Mouse (Mus musculus) MEL (cell line): ENCODE measurements around the gene Coro1b. TPM values are rescaled to one million over a fixed set of nuclear protein-coding genes. Genes with fewer than 3 reads are reported as not detected.
"Not testable (repeated sequence)": the region's sequence is repeated elsewhere in the genome, so short reads cannot be mapped to it uniquely, and the experiment has no call there.

ENCODE experiments used
- DNase-seq: peaks from one replicate; pipeline ENCODE4 v3.0.0; 2011; ENCODE audit warnings: low read depth, low spot score
- H3K27ac ChIP-seq: 2 replicates; pipeline ENCODE4 v1.5.1; 2012; ENCODE audit warnings: low read depth, mild to moderate bottlenecking, control low read depth, low read length, moderate library complexity; ENCODE audit not compliant: control insufficient read depth
- H3K27me3 ChIP-seq, 2 experiments: fragments of 150-350 bp in 1 of 2; sonication (generic) in 1 of 2; 2 replicates each; pipeline ENCODE4 v1.6.1; 2012; ENCODE audit warnings: low read length in 2 of 2, mild to moderate bottlenecking in 2 of 2, improper control_type of control experiment in 1 of 2, moderate library complexity in 1 of 2; ENCODE audit not compliant: insufficient read depth in 2 of 2, control insufficient read depth in 1 of 2
- H3K36me3 ChIP-seq, 2 experiments: 2 replicates each; pipeline ENCODE4 v1.6.1; 2012 to 2014; ENCODE audit warnings: low read length in 2 of 2, improper control_type of control experiment in 1 of 2, inconsistent platforms in 1 of 2, mild to moderate bottlenecking in 1 of 2; ENCODE audit not compliant: insufficient read depth in 2 of 2, control insufficient read depth in 1 of 2
- H3K4me1 ChIP-seq, 2 experiments: fragments of 150-350 bp in 1 of 2; sonication (generic) in 1 of 2; 2 replicates each; pipeline ENCODE4 v1.6.1; 2012; ENCODE audit warnings: low read length in 2 of 2, improper control_type of control experiment in 1 of 2, mild to moderate bottlenecking in 1 of 2; ENCODE audit not compliant: insufficient read depth in 2 of 2, control insufficient read depth in 1 of 2
- H3K4me3 ChIP-seq, 2 experiments: fragments of 150-350 bp in 1 of 2; sonication (generic) in 1 of 2; 2 replicates each; pipeline ENCODE4 v1.5.1; 2012; ENCODE audit warnings: low read depth in 2 of 2, low read length in 2 of 2, mild to moderate bottlenecking in 2 of 2, moderate library complexity in 2 of 2, control low read depth in 1 of 2, improper control_type of control experiment in 1 of 2; ENCODE audit not compliant: control insufficient read depth in 1 of 2, insufficient read depth in 1 of 2
- H3K79me2 ChIP-seq: 2 replicates; pipeline ENCODE4 v1.6.1; 2012; ENCODE audit warnings: mild to moderate bottlenecking, low read length, moderate library complexity; ENCODE audit not compliant: control insufficient read depth, poor library complexity, insufficient read depth
- H3K9ac ChIP-seq: 2 replicates; pipeline ENCODE4 v1.6.1; 2012; ENCODE audit warnings: low read depth, mild to moderate bottlenecking, control low read depth, low read length, moderate library complexity; ENCODE audit not compliant: control insufficient read depth, poor library complexity, severe bottlenecking
- H3K9me3 ChIP-seq: fragments of 150-350 bp; sonication (generic); replicated peaks from 2 replicates; pipeline ENCODE4 v1.6.1; 2012; ENCODE audit warnings: mild to moderate bottlenecking, low read length, improper control_type of control experiment, moderate library complexity; ENCODE audit not compliant: insufficient read depth
- CTCF ChIP-seq, 3 experiments: IDR thresholded peaks in 2 of 3; conservative IDR thresholded peaks in 1 of 3; 2 replicates each; pipeline ENCODE4 v1.5.1; 2011 to 2012; ENCODE audit warnings: low read length in 3 of 3, low read depth in 2 of 3, mild to moderate bottlenecking in 2 of 3, improper control_type of control experiment in 1 of 3, inconsistent platforms in 1 of 3, mixed read lengths in 1 of 3, moderate library complexity in 1 of 3; ENCODE audit not compliant: control insufficient read depth in 1 of 3, insufficient read depth in 1 of 3, poor library complexity in 1 of 3, severe bottlenecking in 1 of 3
- MAX ChIP-seq: IDR thresholded peaks from 2 replicates; pipeline ENCODE4 v1.6.1; 2011; ENCODE audit warnings: low read length, improper control_type of control experiment
- SMC3 ChIP-seq: IDR thresholded peaks from 2 replicates; pipeline ENCODE4 v1.6.1; 2011; ENCODE audit warnings: low read depth, low read length, improper control_type of control experiment
- ZMIZ1 ChIP-seq: IDR thresholded peaks from 2 replicates; pipeline ENCODE4 v1.6.1; 2012; ENCODE audit warnings: low read depth, mild to moderate bottlenecking, inconsistent platforms, low read length, improper control_type of control experiment, moderate library complexity
- ZNF384 ChIP-seq: IDR thresholded peaks from 2 replicates; pipeline ENCODE4 v1.6.1; 2012; ENCODE audit warnings: low read depth, mild to moderate bottlenecking, inconsistent platforms, low read length, improper control_type of control experiment
- polyA plus RNA-seq, 2 experiments: library from polyadenylated mRNA; stranded (reverse) in 1 of 2; unstranded in 1 of 2; fragments of >175 nt in 1 of 2; fragments of >200 nt in 1 of 2; gene quantifications; 2 replicates each; pipeline versions ENCODE4 v1.2.1 to v1.2.4; 2012; ENCODE audit warnings: low replicate concordance in 2 of 2, low read depth in 1 of 2; ENCODE audit not compliant: insufficient read length in 2 of 2, insufficient read depth in 1 of 2, missing spikeins in 1 of 2
- total RNA-seq: library from RNA; depleted of rRNA; stranded (reverse); fragments of 300-350 nt; gene quantifications from 2 replicates; pipeline ENCODE4 v1.2.3, GENCODE M21; 2012

Coro1b gene
- total and polyA plus RNA-seq, 3 experiments = 55.5 to 111 TPM; not detected in 1

- Histone ChIP-seq H3K27me3 (no peaks in the 10 kb centered on the region), H3K4me1 (no peaks in the 10 kb centered on the region), H3K27ac (no peak overlapping the region), H3K9me3 (no peaks in the 10 kb centered on the region), H3K79me2 (no peaks in the 10 kb centered on the region), H3K36me3 (no peaks in the 10 kb centered on the region; a peak in 1 of 4 replicates), H3K4me3 (no peak overlapping the region), H3K9ac (no peak overlapping the region)
- no peak for DNase-seq
- TF ChIP-seq MAX = no peak
- TF ChIP-seq CTCF (IDR thresholded peaks at IDR 0.05 in 2 of 3, conservative IDR thresholded peaks at IDR 0.05 in 1 of 3; ENCODE audit: control insufficient read depth in 1 of 3, insufficient read depth in 1 of 3, low read depth in 2 of 3, low read length in 3 of 3, poor library complexity in 1 of 3, severe bottlenecking in 1 of 3) = peak in 2 of 3 experiments; percentile 29 to 34; a peak in 3 of 6 replicates
These were observed 16.7 kb upstream of the Coro1b start for GRCm38 (mm10) chr19:4131768-4132167.

- no peaks in the 10 kb centered on the region for H3K27me3 ChIP-seq
These were observed 14.1 kb upstream of the Coro1b start for GRCm38 (mm10) chr19:4134354-4134753.

DNA sequence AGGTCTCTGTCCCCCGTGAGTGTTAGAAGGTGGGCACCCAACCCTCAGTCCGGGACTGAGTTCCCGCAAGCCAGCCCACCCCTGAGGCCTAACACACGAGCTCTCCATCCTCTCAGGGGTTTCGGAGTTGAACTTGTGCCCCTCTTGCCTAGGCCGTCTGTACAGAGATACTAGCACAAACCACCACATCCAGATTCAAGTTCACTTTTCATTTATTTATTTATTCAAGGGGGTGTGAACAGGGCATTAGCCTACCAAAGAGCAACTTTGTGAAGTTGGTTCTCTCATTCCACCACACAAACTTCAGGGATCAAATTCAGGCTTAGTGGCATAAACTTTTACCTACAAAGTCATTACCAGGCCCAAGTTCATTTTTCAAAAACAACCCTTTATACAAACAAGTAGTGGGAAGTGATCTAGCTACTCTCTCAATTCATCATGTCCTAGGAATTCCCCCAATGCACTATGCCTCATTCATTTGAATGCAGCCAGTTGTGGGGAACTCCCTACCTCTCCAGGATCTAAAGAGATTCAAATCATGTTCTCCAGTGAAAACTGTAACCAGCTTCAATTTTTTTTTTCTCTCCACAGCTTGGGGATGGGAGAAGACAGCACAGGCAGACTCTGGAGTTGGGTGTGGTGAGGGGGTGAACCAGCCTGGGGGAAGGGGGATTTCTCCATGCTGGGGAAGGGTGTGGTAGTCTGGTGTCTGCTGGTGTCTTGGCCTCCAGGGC is 13.0 kb upstream of the Coro1b start:
- H3K27ac ChIP-seq, H3K9ac ChIP-seq, H3K79me2 ChIP-seq, H3K4me1 ChIP-seq, DNase-seq, H3K27me3 ChIP-seq, H3K9me3 ChIP-seq, H3K4me3 ChIP-seq, H3K36me3 ChIP-seq: not testable (repeated sequence)

More at GRCm38 (mm10) chr19:4134354-4134753, 14.1 kb upstream of the Coro1b start:
- DNase-seq = no peak
- Histone ChIP-seq H3K4me3 (no peak overlapping the region), H3K79me2 (no peaks in the 10 kb centered on the region), H3K36me3 (no peaks in the 10 kb centered on the region; a peak in 1 of 4 replicates), H3K4me1 (no peaks in the 10 kb centered on the region), H3K9ac (no peak overlapping the region), H3K27ac (no peak overlapping the region), H3K9me3 (no peaks in the 10 kb centered on the region)
- TF ChIP-seq ZMIZ1 (no peak), ZNF384 (no peak)

DNA sequence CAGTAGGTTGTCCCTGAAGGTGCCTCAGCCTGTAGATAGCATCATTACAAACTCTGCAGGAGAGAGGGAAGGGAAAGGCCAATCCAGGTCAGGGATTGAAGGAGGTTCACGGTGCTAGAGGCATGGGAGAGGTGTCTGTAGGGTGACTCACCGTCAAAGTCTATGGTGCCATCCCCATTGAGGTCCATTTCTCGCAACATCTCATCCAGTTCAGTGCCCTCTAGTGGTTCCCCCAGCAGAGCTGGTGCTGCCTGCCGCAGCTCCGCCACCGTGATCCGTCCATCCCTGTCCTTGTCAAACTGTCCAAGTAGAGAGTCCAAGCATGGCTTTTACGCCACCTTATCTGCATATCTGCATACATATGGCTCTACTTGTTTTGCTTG is 12.5 kb upstream of the Coro1b start:
- H3K36me3 ChIP-seq, H3K4me1 ChIP-seq, H3K79me2 ChIP-seq, H3K27ac ChIP-seq, H3K9me3 ChIP-seq, H3K27me3 ChIP-seq: not testable (repeated sequence)
- peak overlapping the region in 1 of 2 experiments; percentile 25; a peak in 1 of 4 replicates for H3K4me3 ChIP-seq
- peak; percentile 38 for DNase-seq
- H3K9ac ChIP-seq = 0 out of 2 replicates have a peak overlapping the region, but pooled peaks have one; percentile 4
- TF ChIP-seq CTCF (IDR thresholded peaks at IDR 0.05 in 2 of 3, conservative IDR thresholded peaks at IDR 0.05 in 1 of 3; ENCODE audit: control insufficient read depth in 1 of 3, insufficient read depth in 1 of 3, low read depth in 2 of 3, low read length in 3 of 3, poor library complexity in 1 of 3, severe bottlenecking in 1 of 3) = peak in 2 of 3 experiments; percentile 49 to 57; a peak in 4 of 6 replicates
- peak; percentile 52 for TF ChIP-seq SMC3
